In genomic region chr7:126754866-126755265, GRCm38 (mm10) we compare ENCODE assay signal across 8 mouse cellular contexts. TPM values are rescaled to one million over a fixed set of nuclear protein-coding genes. Genes with fewer than 3 reads are reported as not detected.
A peak's percentile ranks its signal among the peaks of the same experiment; 100 is the strongest.
DNase-seq lines count a peak whose midpoint lies in the region; ATAC-seq lines count a peak whose summit lies in the region.

No protein-coding gene starts in this region.

- peak overlapping the region; percentile 56 for H3K27ac ChIP-seq in brown adipose tissue, adult 24 weeks (replicated peaks; ENCODE audit: low read depth, low read length)
- peak overlapping the region in 1 of 2 experiments; percentile 37; a peak in 1 of 4 replicates for H3K27ac ChIP-seq in heart, embryonic 14.5 days (replicated peaks in 1 of 2; ENCODE audit: control insufficient read depth in 1 of 2, insufficient read depth in 1 of 2, low read depth in 2 of 2, low read length in 2 of 2)
- H3K27ac ChIP-seq in kidney, embryonic 16.5 days (ENCODE audit: low read length) = no peak overlapping the region
- no peak overlapping the region for H3K27ac ChIP-seq in neural tube, embryonic 13.5 days (replicated peaks)

- H3K9ac ChIP-seq in heart, embryonic 14.5 days (ENCODE audit: low read length) = peak overlapping the region; percentile 62; the same call in 1 of the 2 replicates
- H3K9ac ChIP-seq in kidney, embryonic 16.5 days (replicated peaks; ENCODE audit: low read length) = peak overlapping the region; percentile 66
- no peak overlapping the region; the same call in 1 of the 2 replicates for H3K9ac ChIP-seq in neural tube, embryonic 13.5 days

- H3K4me3 ChIP-seq in brown adipose tissue, adult 24 weeks (ENCODE audit: insufficient read depth, low read depth, low read length) = 0 out of 2 replicates have a peak overlapping the region, but pooled peaks have one; percentile 10
- no peak overlapping the region for H3K4me3 ChIP-seq in heart, embryonic 14.5 days (ENCODE audit: control insufficient read depth in 1 of 2, insufficient read depth in 1 of 2, low read depth in 1 of 2, low read length in 2 of 2)
- no peak overlapping the region for H3K4me3 ChIP-seq in kidney, embryonic 16.5 days (ENCODE audit: low read length)
- no peak overlapping the region for H3K4me3 ChIP-seq in neural tube, embryonic 13.5 days

- peaks cover 2% of the 10 kb centered on the region; the same call in 1 of the 2 replicates for H3K4me1 ChIP-seq in brown adipose tissue, adult 24 weeks (ENCODE audit: control insufficient read depth, insufficient read depth, insufficient read length, low read length)
- H3K4me1 ChIP-seq in heart, embryonic 14.5 days (ENCODE audit: control insufficient read depth in 2 of 2, insufficient read depth in 2 of 2, low read length in 2 of 2) = peaks cover 0 to 5% of the 10 kb centered on the region in 2 experiments; a peak in 2 of 4 replicates
- peaks cover 7% of the 10 kb centered on the region; the same call in 1 of the 2 replicates for H3K4me1 ChIP-seq in kidney, embryonic 16.5 days (ENCODE audit: insufficient read depth, low read length)
- peaks cover 12% of the 10 kb centered on the region for H3K4me1 ChIP-seq in neural tube, embryonic 13.5 days (replicated peaks)

- H3K27me3 ChIP-seq in heart, embryonic 14.5 days (ENCODE audit: control insufficient read depth, insufficient read depth, low read length) = no peaks in the 10 kb centered on the region
- no peaks in the 10 kb centered on the region for H3K27me3 ChIP-seq in kidney, embryonic 16.5 days (ENCODE audit: insufficient read depth, low read length)
- no peaks in the 10 kb centered on the region for H3K27me3 ChIP-seq in neural tube, embryonic 13.5 days

- 1% methylated on average over 9 of the region's 9 CpGs for WGBS in heart, embryonic 14.5 days
- under 1% methylated on average over 9 of the region's 9 CpGs for WGBS in kidney, embryonic 16.5 days
- 1% methylated on average over 9 of the region's 9 CpGs for WGBS in neural tube, embryonic 13.5 days

- DNase-seq in ES-CJ7 (ENCODE audit: low read depth, low spot score) = peak; percentile 87
- peak; percentile 78 to 86 for DNase-seq in lung, adult 18-20 months
- peak; percentile 64 for DNase-seq in testis, postnatal 14 days (ENCODE audit: low spot score)

- ATAC-seq in erythroblast, adult 5-6 weeks (replicated peaks; ENCODE audit: low FRiP score, poor library complexity, severe bottlenecking) = peak; percentile 77
- ATAC-seq in heart, embryonic 14.5 days (ENCODE audit: insufficient number of reproducible peaks, insufficient read depth, low FRiP score, low read depth) = peak; percentile 48; the same call in 1 of the 2 replicates
- peak; percentile 72 for ATAC-seq in kidney, embryonic 16.5 days (ENCODE audit: low FRiP score, low TSS enrichment)
- peak; percentile 36; the same call in 1 of the 2 replicates for ATAC-seq in neural tube, embryonic 13.5 days (ENCODE audit: low read depth)

- H3K4me2 ChIP-seq in heart, embryonic 14.5 days (ENCODE audit: low read length) = peak overlapping the region; percentile 41
- peak overlapping the region; percentile 36 for H3K4me2 ChIP-seq in kidney, embryonic 16.5 days (replicated peaks; ENCODE audit: low read depth, low read length)
- H3K4me2 ChIP-seq in neural tube, embryonic 13.5 days = peak overlapping the region; percentile 19

- no peaks in the 10 kb centered on the region for H3K36me3 ChIP-seq in heart, embryonic 14.5 days (ENCODE audit: control insufficient read depth, insufficient read depth, low read length)
- no peaks in the 10 kb centered on the region for H3K36me3 ChIP-seq in kidney, embryonic 16.5 days (ENCODE audit: insufficient read depth, low read length)
- no peaks in the 10 kb centered on the region for H3K36me3 ChIP-seq in neural tube, embryonic 13.5 days

- no peaks in the 10 kb centered on the region for H3K9me3 ChIP-seq in heart, embryonic 14.5 days (ENCODE audit: control insufficient read depth, low read length)
- H3K9me3 ChIP-seq in kidney, embryonic 16.5 days (ENCODE audit: low read length) = no peaks in the 10 kb centered on the region
- no peaks in the 10 kb centered on the region for H3K9me3 ChIP-seq in neural tube, embryonic 13.5 days

RNA-seq across cellular contexts. Expression of gene Mapk3, which starts 4.5 kb away (rescaled TPM):
- polyA plus RNA-seq in brown adipose tissue, adult 24 weeks (2012; ENCODE audit: insufficient read depth, insufficient read length, missing spikeins) = 68.9 and 90.6 TPM in 2 replicates
- total RNA-seq in erythroblast, adult 5-6 weeks (2015; ENCODE audit: low replicate concordance) = 46.1 and 51.8 TPM in 2 replicates
- 10.9 and 19.4 TPM in 2 replicates for total RNA-seq in erythroblast, adult 5-6 weeks (2017; ENCODE audit: low replicate concordance)
- 51.7 and 57.3 TPM in 2 replicates for polyA plus RNA-seq in heart, embryonic 14.5 days (2014; fragmentation: Nextera tagmentation; extraction: Ambion mirVana)
- 77.9 and 79.5 TPM in 2 replicates for polyA plus RNA-seq in kidney, embryonic 16.5 days (2015; fragmentation: Nextera tagmentation; extraction: Ambion mirVana)
- polyA plus RNA-seq in neural tube, embryonic 13.5 days (2015; fragmentation: Nextera tagmentation; extraction: Ambion mirVana) = 97.6 and 108 TPM in 2 replicates

RNA-seq across cellular contexts. Expression of gene Gdpd3, which starts 11.3 kb away (rescaled TPM):
- polyA plus RNA-seq in brown adipose tissue, adult 24 weeks (2012; ENCODE audit: insufficient read depth, insufficient read length, missing spikeins) = not detected in 2 replicates
- 5.6 TPM in 1 of 2 replicates, not detected in the other for total RNA-seq in erythroblast, adult 5-6 weeks (2015; ENCODE audit: low replicate concordance)
- total RNA-seq in erythroblast, adult 5-6 weeks (2017; ENCODE audit: low replicate concordance) = 5.4 and 7.2 TPM in 2 replicates
- 0.67 and 2.7 TPM in 2 replicates for polyA plus RNA-seq in heart, embryonic 14.5 days (2014; fragmentation: Nextera tagmentation; extraction: Ambion mirVana)
- 1.8 and 2.0 TPM in 2 replicates for polyA plus RNA-seq in kidney, embryonic 16.5 days (2015; fragmentation: Nextera tagmentation; extraction: Ambion mirVana)
- polyA plus RNA-seq in neural tube, embryonic 13.5 days (2015; fragmentation: Nextera tagmentation; extraction: Ambion mirVana) = 0.56 and 1.5 TPM in 2 replicates

RNA-seq across cellular contexts. Expression of gene Ypel3, which starts 21.9 kb away (rescaled TPM):
- 156 and 157 TPM in 2 replicates for polyA plus RNA-seq in brown adipose tissue, adult 24 weeks (2012; ENCODE audit: insufficient read depth, insufficient read length, missing spikeins)
- total RNA-seq in erythroblast, adult 5-6 weeks (2015; ENCODE audit: low replicate concordance) = 752 and 763 TPM in 2 replicates
- 364 and 550 TPM in 2 replicates for total RNA-seq in erythroblast, adult 5-6 weeks (2017; ENCODE audit: low replicate concordance)
- 102 and 121 TPM in 2 replicates for polyA plus RNA-seq in heart, embryonic 14.5 days (2014; fragmentation: Nextera tagmentation; extraction: Ambion mirVana)
- polyA plus RNA-seq in kidney, embryonic 16.5 days (2015; fragmentation: Nextera tagmentation; extraction: Ambion mirVana) = 95.8 and 101 TPM in 2 replicates
- 204 and 215 TPM in 2 replicates for polyA plus RNA-seq in neural tube, embryonic 13.5 days (2015; fragmentation: Nextera tagmentation; extraction: Ambion mirVana)

RNA-seq across cellular contexts. Expression of gene Tbx6, which starts 26.4 kb away (rescaled TPM):
- polyA plus RNA-seq in brown adipose tissue, adult 24 weeks (2012; ENCODE audit: insufficient read depth, insufficient read length, missing spikeins) = not detected in 2 replicates
- total RNA-seq in erythroblast, adult 5-6 weeks (2015; ENCODE audit: low replicate concordance) = 28.8 and 31.9 TPM in 2 replicates
- 12.3 and 23.2 TPM in 2 replicates for total RNA-seq in erythroblast, adult 5-6 weeks (2017; ENCODE audit: low replicate concordance)
- 0.26 TPM in 1 of 2 replicates, not detected in the other for polyA plus RNA-seq in heart, embryonic 14.5 days (2014; fragmentation: Nextera tagmentation; extraction: Ambion mirVana)
- polyA plus RNA-seq in kidney, embryonic 16.5 days (2015; fragmentation: Nextera tagmentation; extraction: Ambion mirVana) = 0.29 and 0.78 TPM in 2 replicates
- polyA plus RNA-seq in neural tube, embryonic 13.5 days (2015; fragmentation: Nextera tagmentation; extraction: Ambion mirVana) = 0.25 and 0.66 TPM in 2 replicates

RNA-seq across cellular contexts. Expression of gene Ppp4c, which starts 37.4 kb away (rescaled TPM):
- 46.4 and 53.3 TPM in 2 replicates for polyA plus RNA-seq in brown adipose tissue, adult 24 weeks (2012; ENCODE audit: insufficient read depth, insufficient read length, missing spikeins)
- 46.7 and 84.9 TPM in 2 replicates for total RNA-seq in erythroblast, adult 5-6 weeks (2015; ENCODE audit: low replicate concordance)
- total RNA-seq in erythroblast, adult 5-6 weeks (2017; ENCODE audit: low replicate concordance) = 43.5 and 62.7 TPM in 2 replicates
- polyA plus RNA-seq in heart, embryonic 14.5 days (2014; fragmentation: Nextera tagmentation; extraction: Ambion mirVana) = 132 and 146 TPM in 2 replicates
- polyA plus RNA-seq in kidney, embryonic 16.5 days (2015; fragmentation: Nextera tagmentation; extraction: Ambion mirVana) = 267 and 271 TPM in 2 replicates
- 216 and 230 TPM in 2 replicates for polyA plus RNA-seq in neural tube, embryonic 13.5 days (2015; fragmentation: Nextera tagmentation; extraction: Ambion mirVana)
